Mouse (Mus musculus): ENCODE measurements around the gene Gspt1. TPM values are rescaled to one million over a fixed set of nuclear protein-coding genes. Genes with fewer than 3 reads are reported as not detected.

Gspt1 gene
- polyA plus RNA-seq, 1 experiment from 2014 or later: 101 TPM

MicroRNA genes within 50 kb of the gene (microRNA counts, 519-probe panel; counts per million panel counts)
- 342 counts per million, percentile 67 among the panel's probes with 10 or more counts for microRNA mmu-miR-1945

Small RNAs within 50 kb of the gene (microRNA-seq; reads per million reads assigned to microRNA genes)
- gene Mir1945: 4.2 reads per million, percentile 12 among the genes with 10 or more reads in this experiment

Other genes with a start within 250 kb of the Gspt1 start
- gene Snn, start 193.4 kb downstream of the Gspt1 start, polyA plus RNA-seq (2016; fragmentation: Nextera tagmentation; extraction: Ambion mirVana): 115 and 117 TPM in 2 replicates
- gene Litaf, start 188.2 kb downstream of the Gspt1 start, polyA plus RNA-seq (2016; fragmentation: Nextera tagmentation; extraction: Ambion mirVana): 47.7 and 52.1 TPM in 2 replicates
- 32.5 TPM in 2 replicates for gene Txndc11, start 119.7 kb downstream of the Gspt1 start, polyA plus RNA-seq (2016; fragmentation: Nextera tagmentation; extraction: Ambion mirVana)
- 95.6 and 105 TPM in 2 replicates for gene Zc3h7a, start 77.9 kb downstream of the Gspt1 start, polyA plus RNA-seq (2016; fragmentation: Nextera tagmentation; extraction: Ambion mirVana)
- gene Rsl1d1, start 51.0 kb downstream of the Gspt1 start, polyA plus RNA-seq (2016; fragmentation: Nextera tagmentation; extraction: Ambion mirVana): 179 and 191 TPM in 2 replicates
- gene Tnfrsf17, start 59.5 kb upstream of the Gspt1 start, polyA plus RNA-seq (2016; fragmentation: Nextera tagmentation; extraction: Ambion mirVana): not detected in 2 replicates
- gene Snx29, start 68.6 kb upstream of the Gspt1 start, polyA plus RNA-seq (2016; fragmentation: Nextera tagmentation; extraction: Ambion mirVana): 18.1 and 21.1 TPM in 2 replicates